Mouse (Mus musculus) gastrocnemius, postnatal 36 days (tissue): ENCODE results near the gene Cbx4. TPM values are rescaled to one million over a fixed set of nuclear protein-coding genes. Genes with fewer than 3 reads are reported as not detected.
A peak's percentile ranks its signal among the peaks of the same experiment; 100 is the strongest.

ENCODE experiments used
- DNase-seq, 2 experiments: peaks; one replicate each; pipeline ENCODE4 v3.0.0; 2022
- intact Hi-C: fragments of 180-260 bp; cut with DNase I; formaldehyde crosslinking; loops from one replicate; pipeline ENCODE4 v1.15.1; 2025
- total RNA-seq, 2 experiments: library from RNA; stranded (reverse); gene quantifications; 2 replicates each; pipeline ENCODE4 v1.2.3; 2021

The Cbx4 gene
- total RNA-seq, 2 experiments from 2014 or later, result 1.6 to 3.0 TPM

GRCm38 (mm10) chr11:119047261-119048132, 38.5 kb downstream of the Cbx4 start:
- DNase-seq, result no peak
- intact Hi-C loops, result no loop called here

GRCm38 (mm10) chr11:119046601-119047245, 39.3 kb downstream of the Cbx4 start:
- intact Hi-C loops, result no loop called here
- peak in 1 of 2 experiments; percentile 64 for DNase-seq

GRCm38 (mm10) chr11:119044551-119045337, 41.3 kb downstream of the Cbx4 start:
- intact Hi-C loops, result loop anchor here (5.0 kb wide), 1 partner anchor 83 kb away; no protein-coding TSS in a partner anchor

GRCm38 (mm10) chr11:119043761-119044550, 42.1 kb downstream of the Cbx4 start:
- intact Hi-C loops, result loop anchor here (5.0 kb wide), 1 partner anchor 83 kb away; no protein-coding TSS in a partner anchor
- DNase-seq, result no peak

More at GRCm38 (mm10) chr11:119044551-119045337, 41.3 kb downstream of the Cbx4 start:
- DNase-seq, result no peak

GRCm38 (mm10) chr11:119043273-119043540, 42.8 kb downstream of the Cbx4 start:
- DNase-seq, result no peak
- intact Hi-C loops, result loop anchor here (5.0 kb wide), 1 partner anchor 84 kb away; no protein-coding TSS in a partner anchor

GRCm38 (mm10) chr11:119042466-119043272, 43.4 kb downstream of the Cbx4 start:
- intact Hi-C loops, result loop anchor here (5.0 kb wide), 1 partner anchor 85 kb away; no protein-coding TSS in a partner anchor
- DNase-seq, result no peak

GRCm38 (mm10) chr11:119041750-119042465, 44.1 kb downstream of the Cbx4 start:
- intact Hi-C loops, result loop anchor here (5.0 kb wide), 1 partner anchor 85 kb away; no protein-coding TSS in a partner anchor

GRCm38 (mm10) chr11:119041325-119041716, 44.7 kb downstream of the Cbx4 start:
- DNase-seq, result no peak
- intact Hi-C loops, result loop anchor here (5.0 kb wide), 1 partner anchor 86 kb away; no protein-coding TSS in a partner anchor

More at GRCm38 (mm10) chr11:119041750-119042465, 44.1 kb downstream of the Cbx4 start:
- no peak for DNase-seq

GRCm38 (mm10) chr11:119040600-119041324, 45.3 kb downstream of the Cbx4 start, which contains the start of gene Cbx8:
Cbx8 (minus strand) TSS chr11:119040969.
- peak; percentile 98 to 99 for DNase-seq

GRCm38 (mm10) chr11:119039732-119040512, 46.1 kb downstream of the Cbx4 start:
- no peak for DNase-seq

More at GRCm38 (mm10) chr11:119040600-119041324, 45.3 kb downstream of the Cbx4 start, which contains the start of gene Cbx8:
- intact Hi-C loops, result loop anchor here (5.0 kb wide), 1 partner anchor 87 kb away; no protein-coding TSS in a partner anchor

GRCm38 (mm10) chr11:119038744-119039484, 47.1 kb downstream of the Cbx4 start:
- no peak for DNase-seq
- intact Hi-C loops, result loop anchor here (5.0 kb wide), 1 partner anchor 48 kb away; the partner anchor contains the start of gene Cbx4

More at GRCm38 (mm10) chr11:119039732-119040512, 46.1 kb downstream of the Cbx4 start:
- intact Hi-C loops, result loop anchor here (5.0 kb wide), 2 partner anchors 47 to 87 kb away; partner anchors contain the start of gene Cbx4

GRCm38 (mm10) chr11:119037780-119038401, 48.1 kb downstream of the Cbx4 start:
- intact Hi-C loops, result loop anchor here (5.0 kb wide), 1 partner anchor 49 kb away; the partner anchor contains the start of gene Cbx4
- no peak for DNase-seq

- no peak for DNase-seq
- intact Hi-C loops, result loop anchor here (5.0 kb wide), 1 partner anchor 50 kb away; the partner anchor contains the start of gene Cbx4
These were observed 48.9 kb downstream of the Cbx4 start for GRCm38 (mm10) chr11:119036934-119037779.

GRCm38 (mm10) chr11:119036447-119036846, 49.6 kb downstream of the Cbx4 start:
- DNase-seq, result no peak
- intact Hi-C loops, result loop anchor here (5.0 kb wide), 1 partner anchor 51 kb away; the partner anchor contains the start of gene Cbx4
